Mouse (Mus musculus): ENCODE results near the gene Erich2. TPM values are rescaled to one million over a fixed set of nuclear protein-coding genes. Genes with fewer than 3 reads are reported as not detected.

Erich2 gene
- total and polyA plus RNA-seq, 2 experiments from 2014 or later, result 0.66 to 3.4 TPM

DNA sequence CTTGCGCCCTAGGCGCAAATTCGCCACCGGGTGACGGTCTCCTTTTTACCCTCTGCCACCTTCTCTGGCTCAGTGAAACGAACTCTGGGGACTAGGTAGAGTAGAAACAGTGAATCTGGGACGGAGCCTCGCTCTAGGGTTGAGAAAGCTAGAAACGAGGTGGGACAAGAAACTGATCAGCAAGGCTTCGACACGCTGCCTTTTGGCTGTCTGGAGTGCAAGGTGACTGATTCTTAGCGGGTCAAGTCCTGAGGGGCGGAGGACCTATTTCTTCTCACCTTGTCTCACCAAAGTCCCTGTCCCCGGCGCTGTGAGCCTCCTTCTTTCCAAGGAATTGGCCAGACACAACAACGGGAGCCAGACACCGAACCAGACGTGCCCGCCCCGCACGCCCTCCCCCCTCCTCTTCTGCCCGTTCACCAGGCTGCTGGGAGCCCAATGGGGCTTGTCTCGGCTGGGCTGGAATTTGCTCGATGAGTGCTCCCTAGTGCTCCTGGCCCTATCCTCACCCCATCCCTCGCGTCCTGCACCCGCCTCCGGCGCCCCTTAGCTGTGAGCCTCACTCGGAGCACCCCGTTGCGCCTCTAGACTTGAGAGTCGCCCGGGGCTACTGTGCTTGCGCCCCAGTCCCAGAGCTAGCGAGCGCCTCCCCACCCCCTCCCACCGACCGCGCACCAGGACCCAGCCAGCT lies 54.5 kb downstream of the Erich2 start:
- no peak for ATAC-seq (ENCODE audit: low FRiP score)
- under 1% methylated on average over 38 of the region's 40 CpGs for WGBS
- no peak for DNase-seq (ENCODE audit: low spot score)
- Histone ChIP-seq H3K4me1 (ENCODE audit: insufficient read depth, low read length) (0 out of 2 replicates have a peak, but pooled peaks cover 2% of the 10 kb centered on the region), H3K36me3 (ENCODE audit: insufficient read depth, low read length) (no peaks in the 10 kb centered on the region), H3K9ac (replicated peaks; ENCODE audit: low read length, poor library complexity, severe bottlenecking) (peak overlapping the region; percentile 73), H3K27me3 (ENCODE audit: insufficient read depth, low read length) (peaks cover 18% of the 10 kb centered on the region), H3K9me3 (ENCODE audit: low read length) (no peaks in the 10 kb centered on the region), H3K4me3 (ENCODE audit: low read depth, low read length) (peak overlapping the region; percentile 48), H3K27ac (ENCODE audit: low read depth, low read length) (peak overlapping the region; percentile 88), H3K4me2 (ENCODE audit: low read depth, low read length, poor library complexity, severe bottlenecking) (peak overlapping the region; percentile 60)
- TF ChIP-seq CTCF (IDR thresholded peaks at IDR 0.05), result no peak

DNA sequence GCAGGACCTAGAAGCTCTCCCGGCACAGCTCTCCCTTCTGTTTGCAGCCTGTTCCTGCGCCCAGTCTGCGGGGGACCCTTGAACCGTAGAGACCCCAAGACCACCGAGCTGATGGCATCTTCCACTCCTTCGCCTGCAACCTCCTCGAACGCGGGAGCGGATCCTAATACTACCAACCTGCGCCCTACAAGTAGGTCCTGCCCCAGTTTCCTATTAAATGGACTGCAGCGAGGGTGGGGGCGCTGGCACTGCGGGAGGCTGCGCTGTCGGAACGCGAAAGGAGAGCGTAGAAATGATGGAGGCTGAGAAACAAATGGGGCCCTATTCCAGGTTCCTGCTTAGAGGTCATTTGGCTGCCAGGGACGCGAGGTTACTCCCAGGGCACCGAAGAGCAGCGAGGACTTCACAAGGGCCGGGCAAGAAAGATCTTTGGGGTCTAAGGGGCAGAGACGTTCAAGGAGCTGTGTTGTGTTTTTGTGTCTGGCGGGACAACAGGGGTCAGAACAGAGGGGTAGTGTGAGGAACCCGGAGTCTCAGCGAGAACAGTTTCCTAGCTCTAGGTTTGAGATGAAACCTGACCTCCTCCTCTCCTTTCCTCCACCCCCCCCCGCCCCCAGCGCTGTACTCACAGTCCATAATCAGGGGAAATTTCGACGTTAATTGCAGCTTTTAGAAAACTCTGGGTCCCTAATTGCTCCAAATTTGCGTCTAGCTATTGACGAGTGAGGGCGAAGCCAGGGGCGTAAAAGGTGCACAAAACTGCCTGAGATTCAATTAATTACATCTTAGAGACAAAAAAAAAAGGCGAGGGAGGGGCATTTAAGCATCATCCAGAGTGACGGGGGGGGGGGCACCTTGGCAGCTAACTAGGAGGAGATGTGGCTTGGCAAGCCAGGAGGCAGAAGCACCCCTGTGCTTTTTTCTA lies 55.4 kb downstream of the Erich2 start:
- H3K9ac ChIP-seq (replicated peaks; ENCODE audit: low read length, poor library complexity, severe bottlenecking), result peak overlapping the region; percentile 73
- H3K4me1 ChIP-seq (ENCODE audit: insufficient read depth, low read length), result 0 out of 2 replicates have a peak, but pooled peaks cover 2% of the 10 kb centered on the region
- H3K4me2 ChIP-seq (ENCODE audit: low read depth, low read length, poor library complexity, severe bottlenecking), result peak overlapping the region; percentile 60
- H3K27me3 ChIP-seq (ENCODE audit: insufficient read depth, low read length), result peaks cover 15% of the 10 kb centered on the region
- no peak for ATAC-seq (ENCODE audit: low FRiP score)
- H3K9me3 ChIP-seq (ENCODE audit: low read length), result no peaks in the 10 kb centered on the region
- peak overlapping the region; percentile 88 for H3K27ac ChIP-seq (ENCODE audit: low read depth, low read length)
- H3K4me3 ChIP-seq (ENCODE audit: low read depth, low read length), result peak overlapping the region; percentile 48
- DNase-seq (ENCODE audit: low spot score), result no peak
- H3K36me3 ChIP-seq (ENCODE audit: insufficient read depth, low read length), result no peaks in the 10 kb centered on the region
- no peak for TF ChIP-seq CTCF (IDR thresholded peaks at IDR 0.05)
- WGBS, result under 1% methylated on average over 38 of the region's 38 CpGs

- H3K27me3 ChIP-seq (ENCODE audit: insufficient read depth, low read length), result peaks cover 18% of the 10 kb centered on the region
Observed at GRCm38 (mm10) chr2:70564646-70565315, 56.2 kb downstream of the Erich2 start.

GRCm38 (mm10) chr2:70565651-70566602 lies 57.3 kb downstream of the Erich2 start:
- Histone ChIP-seq H3K36me3 (ENCODE audit: insufficient read depth, low read length) (no peaks in the 10 kb centered on the region), H3K4me2 (ENCODE audit: low read depth, low read length, poor library complexity, severe bottlenecking) (peak overlapping the region; percentile 60), H3K27me3 (ENCODE audit: insufficient read depth, low read length) (peaks cover 16% of the 10 kb centered on the region), H3K27ac (ENCODE audit: low read depth, low read length) (peak overlapping the region; percentile 88), H3K4me3 (ENCODE audit: low read depth, low read length) (peak overlapping the region; percentile 48), H3K9me3 (ENCODE audit: low read length) (no peaks in the 10 kb centered on the region), H3K4me1 (ENCODE audit: insufficient read depth, low read length) (0 out of 2 replicates have a peak, but pooled peaks cover 2% of the 10 kb centered on the region), H3K9ac (replicated peaks; ENCODE audit: low read length, poor library complexity, severe bottlenecking) (peak overlapping the region; percentile 73)
- ATAC-seq (ENCODE audit: low FRiP score) (no peak), DNase-seq (ENCODE audit: low spot score) (no peak)
- no peak for TF ChIP-seq CTCF (IDR thresholded peaks at IDR 0.05)
- 8% methylated on average over 30 of the region's 30 CpGs for WGBS

More at GRCm38 (mm10) chr2:70564646-70565315, 56.2 kb downstream of the Erich2 start:
- no peaks in the 10 kb centered on the region for H3K9me3 ChIP-seq (ENCODE audit: low read length)
- peak overlapping the region; percentile 60 for H3K4me2 ChIP-seq (ENCODE audit: low read depth, low read length, poor library complexity, severe bottlenecking)
- 10% methylated on average over 15 of the region's 15 CpGs for WGBS
- peak overlapping the region; percentile 88 for H3K27ac ChIP-seq (ENCODE audit: low read depth, low read length)
- DNase-seq (ENCODE audit: low spot score) (no peak), ATAC-seq (ENCODE audit: low FRiP score) (no peak)
- no peak for TF ChIP-seq CTCF (IDR thresholded peaks at IDR 0.05)
- H3K4me3 ChIP-seq (ENCODE audit: low read depth, low read length), result peak overlapping the region; percentile 48
- H3K9ac ChIP-seq (replicated peaks; ENCODE audit: low read length, poor library complexity, severe bottlenecking), result peak overlapping the region; percentile 73
- H3K4me1 ChIP-seq (ENCODE audit: insufficient read depth, low read length), result 0 out of 2 replicates have a peak, but pooled peaks cover 2% of the 10 kb centered on the region
- H3K36me3 ChIP-seq (ENCODE audit: insufficient read depth, low read length), result no peaks in the 10 kb centered on the region

DNA sequence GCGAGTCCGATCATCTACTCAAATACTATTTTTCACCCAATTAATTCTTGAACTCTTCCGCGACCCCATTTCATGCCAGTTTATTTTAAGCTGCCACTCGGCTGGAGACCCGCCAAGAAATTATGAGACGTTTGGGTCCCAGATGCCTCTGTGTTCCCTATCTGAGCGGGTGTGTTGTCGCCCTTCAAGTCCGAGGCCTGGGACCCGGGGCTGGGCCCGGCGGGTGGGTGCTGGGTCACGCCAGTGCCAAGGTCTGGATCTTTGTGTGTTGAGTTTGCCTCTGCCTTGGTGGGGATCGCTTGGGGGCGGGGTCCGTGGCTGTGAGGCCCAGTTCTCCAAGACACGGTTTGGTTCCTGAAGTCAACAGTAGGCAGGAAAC lies 58.0 kb downstream of the Erich2 start:
- peak overlapping the region; percentile 73 for H3K9ac ChIP-seq (replicated peaks; ENCODE audit: low read length, poor library complexity, severe bottlenecking)
- peak overlapping the region; percentile 48 for H3K4me3 ChIP-seq (ENCODE audit: low read depth, low read length)
- TF ChIP-seq CTCF (IDR thresholded peaks at IDR 0.05), result no peak
- no peaks in the 10 kb centered on the region for H3K9me3 ChIP-seq (ENCODE audit: low read length)
- H3K4me2 ChIP-seq (ENCODE audit: low read depth, low read length, poor library complexity, severe bottlenecking), result peak overlapping the region; percentile 60
- H3K27ac ChIP-seq (ENCODE audit: low read depth, low read length), result peak overlapping the region; percentile 88
- 0 out of 2 replicates have a peak, but pooled peaks cover 2% of the 10 kb centered on the region for H3K4me1 ChIP-seq (ENCODE audit: insufficient read depth, low read length)
- ATAC-seq (ENCODE audit: low FRiP score), result no peak
- H3K36me3 ChIP-seq (ENCODE audit: insufficient read depth, low read length), result no peaks in the 10 kb centered on the region
- 6% methylated on average over 18 of the region's 18 CpGs for WGBS
- H3K27me3 ChIP-seq (ENCODE audit: insufficient read depth, low read length), result peaks cover 16% of the 10 kb centered on the region
- DNase-seq (ENCODE audit: low spot score), result peak; percentile 59

Data from midbrain, postnatal 0 days (tissue).